Mouse (Mus musculus): ENCODE measurements around the gene Ptprf. TPM values are rescaled to one million over a fixed set of nuclear protein-coding genes. Genes with fewer than 3 reads are reported as not detected.
A peak's percentile ranks its signal among the peaks of the same experiment; 100 is the strongest.

Gene Ptprf
- polyA plus RNA-seq (2012) = 0.01 and 0.02 TPM in 2 replicates

- H3K36me3 ChIP-seq (ENCODE audit: control insufficient read depth) = no peaks in the 10 kb centered on the region
- no peaks in the 10 kb centered on the region for H3K4me1 ChIP-seq (ENCODE audit: control insufficient read depth)
- H3K4me3 ChIP-seq (replicated peaks) = peak within 1 kb of the TSS; percentile 50
- no peaks in the 10 kb centered on the region; the same call in 1 of the 2 replicates for H3K9me3 ChIP-seq (ENCODE audit: control insufficient read depth, low read length)
- TF ChIP-seq GATA1 (IDR thresholded peaks at IDR 0.05; ENCODE audit: low read length) (no peak), TAL1 (IDR thresholded peaks at IDR 0.05; ENCODE audit: low read length) (no peak)
- H3K27me3 ChIP-seq (ENCODE audit: control insufficient read depth) = peaks cover 70% of the 10 kb centered on the region
These were observed at the start of gene Ptprf for GRCm38 (mm10) chr4:118291231-118291630. TSS of gene Ptprf (minus strand) at chr4:118291405.

- Histone ChIP-seq H3K36me3 (ENCODE audit: control insufficient read depth) (no peaks in the 10 kb centered on the region), H3K27me3 (ENCODE audit: control insufficient read depth) (no peaks in the 10 kb centered on the region), H3K4me1 (ENCODE audit: control insufficient read depth) (no peaks in the 10 kb centered on the region), H3K9me3 (ENCODE audit: control insufficient read depth, low read length) (no peaks in the 10 kb centered on the region), H3K4me3 (replicated peaks) (no peak overlapping the region)
- no peak for TF ChIP-seq TAL1 (IDR thresholded peaks at IDR 0.05; ENCODE audit: low read length)
- no peak for TF ChIP-seq GATA1 (IDR thresholded peaks at IDR 0.05; ENCODE audit: low read length)
These were observed 45.5 kb upstream of the Ptprf start for GRCm38 (mm10) chr4:118336658-118337057.

DNA sequence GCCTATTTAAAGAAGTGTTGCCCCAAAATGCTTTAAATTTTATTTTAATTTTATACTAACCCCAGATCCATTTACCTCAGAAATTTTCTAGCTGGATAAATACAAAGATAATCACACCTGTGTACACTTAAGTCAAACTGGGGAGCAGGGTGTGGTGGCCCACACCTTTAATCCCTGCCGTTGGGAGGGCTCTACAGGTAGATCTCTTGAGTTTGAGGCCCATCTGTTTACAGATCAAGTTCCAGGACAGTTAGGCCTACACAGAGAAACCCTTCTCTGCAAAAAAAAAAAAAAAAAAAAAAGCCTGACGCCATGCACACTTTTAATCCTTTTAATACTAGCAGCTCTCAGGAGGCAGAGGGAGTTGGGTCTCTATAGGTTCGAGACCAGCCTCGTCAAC, 44.8 kb upstream of the Ptprf start:
- Histone ChIP-seq H3K36me3 (ENCODE audit: control insufficient read depth) (no peaks in the 10 kb centered on the region), H3K9me3 (ENCODE audit: control insufficient read depth, low read length) (no peaks in the 10 kb centered on the region), H3K4me3 (replicated peaks) (no peak overlapping the region), H3K4me1 (ENCODE audit: control insufficient read depth) (no peaks in the 10 kb centered on the region), H3K27me3 (ENCODE audit: control insufficient read depth) (no peaks in the 10 kb centered on the region)
- TF ChIP-seq TAL1 (IDR thresholded peaks at IDR 0.05; ENCODE audit: low read length) (no peak), GATA1 (IDR thresholded peaks at IDR 0.05; ENCODE audit: low read length) (no peak)

- no peaks in the 10 kb centered on the region for H3K4me1 ChIP-seq (ENCODE audit: control insufficient read depth)
- H3K27me3 ChIP-seq (ENCODE audit: control insufficient read depth) = no peaks in the 10 kb centered on the region
- TF ChIP-seq GATA1 (IDR thresholded peaks at IDR 0.05; ENCODE audit: low read length) = no peak
- no peak for TF ChIP-seq TAL1 (IDR thresholded peaks at IDR 0.05; ENCODE audit: low read length)
- H3K9me3 ChIP-seq (ENCODE audit: control insufficient read depth, low read length) = no peaks in the 10 kb centered on the region
- no peaks in the 10 kb centered on the region for H3K36me3 ChIP-seq (ENCODE audit: control insufficient read depth)
- H3K4me3 ChIP-seq (replicated peaks) = no peak overlapping the region
These were observed 40.6 kb upstream of the Ptprf start for GRCm38 (mm10) chr4:118331777-118332176.

GRCm38 (mm10) chr4:118326476-118326875, 35.3 kb upstream of the Ptprf start:
- Histone ChIP-seq H3K9me3 (ENCODE audit: control insufficient read depth, low read length) (no peaks in the 10 kb centered on the region), H3K4me3 (replicated peaks) (no peak overlapping the region), H3K4me1 (ENCODE audit: control insufficient read depth) (peaks cover 4% of the 10 kb centered on the region), H3K36me3 (ENCODE audit: control insufficient read depth) (no peaks in the 10 kb centered on the region), H3K27me3 (ENCODE audit: control insufficient read depth) (no peaks in the 10 kb centered on the region)
- no peak for TF ChIP-seq TAL1 (IDR thresholded peaks at IDR 0.05; ENCODE audit: low read length)
- TF ChIP-seq GATA1 (IDR thresholded peaks at IDR 0.05; ENCODE audit: low read length) = no peak

- H3K4me1 ChIP-seq (ENCODE audit: control insufficient read depth) = peaks cover 2% of the 10 kb centered on the region
- no peaks in the 10 kb centered on the region for H3K9me3 ChIP-seq (ENCODE audit: control insufficient read depth, low read length)
- TF ChIP-seq TAL1 (IDR thresholded peaks at IDR 0.05; ENCODE audit: low read length) = no peak
- no peak for TF ChIP-seq GATA1 (IDR thresholded peaks at IDR 0.05; ENCODE audit: low read length)
- no peak overlapping the region for H3K4me3 ChIP-seq (replicated peaks)
- H3K27me3 ChIP-seq (ENCODE audit: control insufficient read depth) = no peaks in the 10 kb centered on the region
- no peaks in the 10 kb centered on the region for H3K36me3 ChIP-seq (ENCODE audit: control insufficient read depth)
These were observed 29.4 kb upstream of the Ptprf start for GRCm38 (mm10) chr4:118320636-118321035.

GRCm38 (mm10) chr4:118319706-118320344, 28.6 kb upstream of the Ptprf start:
- TF ChIP-seq TAL1 (IDR thresholded peaks at IDR 0.05; ENCODE audit: low read length) (no peak), GATA1 (IDR thresholded peaks at IDR 0.05; ENCODE audit: low read length) (no peak)
- Histone ChIP-seq H3K4me3 (replicated peaks) (no peak overlapping the region), H3K9me3 (ENCODE audit: control insufficient read depth, low read length) (no peaks in the 10 kb centered on the region), H3K4me1 (ENCODE audit: control insufficient read depth) (no peaks in the 10 kb centered on the region), H3K27me3 (ENCODE audit: control insufficient read depth) (no peaks in the 10 kb centered on the region), H3K36me3 (ENCODE audit: control insufficient read depth) (no peaks in the 10 kb centered on the region)

GRCm38 (mm10) chr4:118316662-118317061, 25.5 kb upstream of the Ptprf start:
- no peak for TF ChIP-seq GATA1 (IDR thresholded peaks at IDR 0.05; ENCODE audit: low read length)
- no peaks in the 10 kb centered on the region for H3K9me3 ChIP-seq (ENCODE audit: control insufficient read depth, low read length)
- H3K4me1 ChIP-seq (ENCODE audit: control insufficient read depth) = no peaks in the 10 kb centered on the region
- H3K27me3 ChIP-seq (ENCODE audit: control insufficient read depth) = no peaks in the 10 kb centered on the region
- H3K36me3 ChIP-seq (ENCODE audit: control insufficient read depth) = no peaks in the 10 kb centered on the region
- H3K4me3 ChIP-seq (replicated peaks) = no peak overlapping the region

DNA sequence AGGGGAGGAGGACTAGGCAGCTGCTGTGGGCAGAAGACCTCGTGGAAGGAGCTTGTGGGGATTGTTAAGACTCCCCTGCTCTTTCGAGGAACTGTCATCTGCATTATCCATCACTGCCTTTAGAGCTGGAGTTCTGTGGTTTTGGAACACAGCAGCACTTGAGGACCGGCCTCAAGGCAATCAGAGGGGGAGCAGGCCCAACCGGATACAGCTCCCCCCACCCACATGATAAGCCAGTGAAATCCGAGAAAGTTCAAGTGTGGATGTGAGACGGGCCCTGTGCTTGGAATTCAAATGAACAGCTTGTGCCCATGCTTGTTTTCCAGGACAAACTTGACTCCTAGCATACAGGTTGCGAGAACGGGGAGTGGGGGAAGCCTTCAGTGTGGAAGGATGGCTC, 24.1 kb upstream of the Ptprf start:
- Histone ChIP-seq H3K9me3 (ENCODE audit: control insufficient read depth, low read length) (no peaks in the 10 kb centered on the region), H3K36me3 (ENCODE audit: control insufficient read depth) (no peaks in the 10 kb centered on the region), H3K4me3 (replicated peaks) (no peak overlapping the region), H3K27me3 (ENCODE audit: control insufficient read depth) (no peaks in the 10 kb centered on the region), H3K4me1 (ENCODE audit: control insufficient read depth) (no peaks in the 10 kb centered on the region)
- TF ChIP-seq GATA1 (IDR thresholded peaks at IDR 0.05; ENCODE audit: low read length) (no peak), TAL1 (IDR thresholded peaks at IDR 0.05; ENCODE audit: low read length) (no peak)

DNA sequence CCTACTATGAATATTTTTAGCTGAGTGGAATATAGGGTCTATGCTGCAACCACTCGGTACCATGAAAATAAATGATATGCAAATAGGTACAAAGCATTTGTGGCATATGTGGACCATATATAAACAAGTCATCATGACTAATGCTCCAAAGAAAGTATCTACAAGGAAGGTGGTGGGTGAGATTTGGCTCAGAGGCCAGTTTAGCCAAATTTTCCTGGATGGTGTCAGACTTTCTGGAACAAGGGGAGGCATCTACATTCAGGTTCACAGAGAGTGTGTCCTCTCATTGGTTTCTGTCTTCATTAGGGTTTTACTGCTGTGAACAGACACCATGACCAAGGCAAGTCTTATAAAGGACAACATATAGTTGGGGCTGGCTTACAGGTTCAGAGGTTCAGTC, 19.3 kb upstream of the Ptprf start:
- H3K4me1 ChIP-seq (ENCODE audit: control insufficient read depth) = no peaks in the 10 kb centered on the region
- no peaks in the 10 kb centered on the region for H3K36me3 ChIP-seq (ENCODE audit: control insufficient read depth)
- TF ChIP-seq TAL1 (IDR thresholded peaks at IDR 0.05; ENCODE audit: low read length) (no peak), GATA1 (IDR thresholded peaks at IDR 0.05; ENCODE audit: low read length) (no peak)
- no peaks in the 10 kb centered on the region for H3K27me3 ChIP-seq (ENCODE audit: control insufficient read depth)
- H3K9me3 ChIP-seq (ENCODE audit: control insufficient read depth, low read length) = no peaks in the 10 kb centered on the region
- H3K4me3 ChIP-seq (replicated peaks) = no peak overlapping the region

Data from erythroblast, embryonic 14.5 days (primary cell).